Mouse (Mus musculus): ENCODE measurements around the gene Sbf2.
"Not testable (repeated sequence)": the region's sequence is repeated elsewhere in the genome, so short reads cannot be mapped to it uniquely, and the experiment has no call there.

Gene Sbf2

DNA sequence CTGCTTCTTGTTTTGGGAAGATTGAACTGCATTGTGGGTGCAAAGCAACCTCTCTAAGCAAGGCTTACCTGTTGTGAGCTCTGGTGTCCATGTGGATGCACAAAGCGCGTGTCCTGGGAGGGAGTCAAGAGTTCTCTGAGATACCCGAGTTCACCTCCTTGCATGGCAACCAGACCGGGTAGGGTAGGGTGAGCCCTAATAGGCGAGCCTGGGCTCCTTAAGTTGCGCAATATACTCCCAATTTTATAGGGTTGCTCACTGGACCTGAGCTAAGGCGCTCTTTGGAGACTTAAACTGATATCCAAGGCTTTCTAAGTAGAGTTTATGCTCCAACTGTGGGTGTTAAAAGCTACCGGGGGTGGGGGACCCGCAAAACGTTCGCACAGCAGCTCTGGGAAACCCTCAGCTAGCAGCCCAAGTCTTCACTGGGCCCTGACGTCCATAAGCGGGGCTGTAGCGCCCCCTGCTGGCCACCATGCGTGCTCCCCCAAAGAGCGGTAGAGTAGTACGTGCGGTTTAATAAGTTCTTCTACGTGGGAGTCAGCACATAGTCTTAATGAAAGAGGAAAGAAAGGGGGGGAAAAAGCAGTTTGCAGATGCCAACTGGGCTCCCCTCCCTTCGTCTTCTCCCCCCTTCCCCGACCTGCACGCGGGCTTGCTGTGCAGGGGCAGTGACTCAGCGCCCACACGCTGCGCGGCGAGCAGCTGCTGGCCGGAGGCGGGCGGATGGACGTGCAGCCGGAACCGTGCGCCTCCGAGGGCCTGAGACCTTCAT, 15.4 kb upstream of the Sbf2 start:
- DNase-seq (ENCODE audit: low read depth, low spot score) = peak; percentile 93

GRCm38 (mm10) chr7:110628611-110629354, 14.1 kb upstream of the Sbf2 start:
- no peak for DNase-seq (ENCODE audit: low read depth, low spot score)

DNA sequence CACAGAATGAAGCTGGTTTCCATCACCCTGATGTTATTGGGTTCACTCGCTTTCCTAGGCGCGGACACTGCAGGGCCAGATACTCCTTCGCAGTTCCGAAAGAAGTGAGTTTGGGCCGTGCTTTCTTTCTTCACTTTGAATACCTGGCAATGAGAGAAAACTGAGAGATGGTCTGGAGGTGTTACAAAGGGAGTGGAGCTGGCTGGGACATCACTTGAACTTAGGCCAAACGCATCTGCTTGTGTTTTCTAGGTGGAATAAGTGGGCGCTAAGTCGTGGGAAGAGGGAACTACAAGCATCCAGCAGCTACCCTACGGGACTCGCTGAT, 13.5 kb upstream of the Sbf2 start:
- DNase-seq (ENCODE audit: low read depth, low spot score) = no peak

- peak; percentile 68 for DNase-seq (ENCODE audit: low read depth, low spot score)
Observed at GRCm38 (mm10) chr7:110627486-110628272, 13.0 kb upstream of the Sbf2 start, which contains the start of gene Adm. Gene Adm, plus strand, starts transcription at chr7:110627661.

DNA sequence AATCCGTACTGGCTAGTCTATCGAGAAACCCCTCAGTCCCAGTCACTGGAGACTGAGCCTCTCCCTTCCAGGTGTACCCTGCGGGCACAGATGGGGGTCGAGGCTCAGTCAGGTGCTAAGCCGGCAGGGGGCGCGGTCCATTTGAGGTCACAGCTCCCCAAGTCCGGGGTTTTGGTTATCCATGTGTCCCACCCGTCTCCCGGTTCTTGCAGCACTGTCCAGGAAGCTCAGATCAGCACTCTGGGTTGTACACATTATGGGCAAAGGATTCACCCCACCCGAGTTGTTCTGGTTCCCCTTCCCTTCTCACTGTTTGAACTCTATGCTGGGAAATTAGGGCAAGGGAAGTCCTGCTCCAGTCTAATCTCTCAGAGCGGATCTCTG, 12.4 kb upstream of the Sbf2 start:
- no peak for DNase-seq (ENCODE audit: low read depth, low spot score)

DNA sequence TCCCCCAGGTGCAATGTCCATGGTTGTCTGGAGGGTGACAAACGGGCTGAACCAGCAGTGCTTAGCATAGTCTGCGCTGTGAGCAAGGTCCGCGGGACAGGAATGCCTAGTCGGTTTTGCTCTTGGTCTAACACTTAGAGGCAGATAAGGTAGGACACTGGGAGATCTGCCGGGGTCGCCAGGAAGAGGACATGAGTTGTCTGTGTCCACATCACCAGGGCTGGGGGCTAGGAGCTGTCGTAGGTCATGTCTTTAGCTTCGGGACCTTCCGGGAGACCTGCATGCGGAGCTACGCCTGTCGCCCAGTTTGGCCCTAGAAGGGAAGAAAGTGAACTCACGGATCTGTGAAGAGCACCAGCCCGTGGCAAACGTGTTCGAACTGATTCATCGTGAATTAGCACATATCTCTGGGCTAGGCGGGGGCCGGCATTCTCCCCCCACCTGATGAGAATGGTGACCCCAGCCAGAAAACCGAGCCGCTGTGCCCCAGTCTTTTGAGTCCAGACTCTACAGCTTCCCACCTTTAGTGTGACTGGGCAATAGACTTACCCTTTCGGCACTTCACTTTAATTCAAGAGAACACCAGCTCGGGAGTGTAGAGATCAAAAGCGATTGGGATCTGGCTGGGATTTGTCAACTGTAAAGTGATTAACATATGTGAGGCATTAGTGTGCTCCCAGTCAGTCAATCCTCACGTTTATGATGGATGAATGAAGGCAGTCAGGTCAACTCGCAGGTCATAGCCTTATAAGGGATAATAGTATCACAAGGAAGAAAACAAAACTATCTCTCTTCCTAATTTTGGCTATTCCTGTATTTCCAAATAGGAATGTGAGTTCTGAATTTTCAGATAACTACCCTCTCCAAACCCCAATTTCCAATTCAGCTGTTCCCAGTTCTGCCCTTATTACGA, 11.7 kb upstream of the Sbf2 start:
- DNase-seq (ENCODE audit: low read depth, low spot score) = no peak

- no peak for DNase-seq (ENCODE audit: low read depth, low spot score)
Observed at GRCm38 (mm10) chr7:110625489-110625888, 10.8 kb upstream of the Sbf2 start.

DNA sequence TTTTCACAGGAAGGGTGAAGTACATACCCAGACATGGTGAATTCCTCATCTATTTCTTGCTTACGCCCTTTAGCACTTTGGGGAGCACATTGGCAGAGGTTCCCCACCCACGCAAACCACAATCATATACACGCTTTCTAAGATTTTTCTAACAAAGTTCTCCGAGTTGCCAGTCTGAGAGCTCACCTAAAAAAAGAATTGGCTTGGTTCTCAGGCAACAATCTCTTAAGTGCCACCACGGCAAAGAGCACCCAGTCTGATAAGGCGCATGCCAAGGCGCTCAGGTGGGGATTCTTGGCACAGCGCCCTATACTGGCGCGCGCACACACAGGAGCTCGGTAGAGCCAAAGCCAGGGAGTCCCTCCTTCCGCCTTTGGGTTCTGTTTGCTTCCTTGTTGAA, 10.2 kb upstream of the Sbf2 start:
- DNase-seq (ENCODE audit: low read depth, low spot score) = no peak

DNA sequence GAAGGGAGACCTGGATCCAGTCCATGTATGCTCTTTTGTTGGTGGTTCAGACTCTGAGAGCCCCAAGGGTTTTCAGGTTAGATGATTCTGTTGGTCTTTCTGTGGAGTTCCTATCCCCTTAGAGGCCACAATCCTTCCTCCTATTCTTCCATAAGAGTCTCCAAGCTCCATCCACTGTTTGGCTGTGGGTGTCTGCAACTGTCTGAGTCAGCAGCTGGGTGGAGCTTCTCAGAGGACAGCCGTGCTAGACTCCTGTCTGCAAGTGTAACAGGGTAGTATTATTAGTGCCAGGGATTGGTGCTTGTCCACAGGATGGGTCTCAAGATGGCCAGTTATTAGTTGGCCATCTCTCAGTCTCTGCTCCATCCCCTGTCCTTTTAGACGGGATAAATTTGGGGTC, 9.3 kb upstream of the Sbf2 start:
- DNase-seq (ENCODE audit: low read depth, low spot score) = no peak

DNA sequence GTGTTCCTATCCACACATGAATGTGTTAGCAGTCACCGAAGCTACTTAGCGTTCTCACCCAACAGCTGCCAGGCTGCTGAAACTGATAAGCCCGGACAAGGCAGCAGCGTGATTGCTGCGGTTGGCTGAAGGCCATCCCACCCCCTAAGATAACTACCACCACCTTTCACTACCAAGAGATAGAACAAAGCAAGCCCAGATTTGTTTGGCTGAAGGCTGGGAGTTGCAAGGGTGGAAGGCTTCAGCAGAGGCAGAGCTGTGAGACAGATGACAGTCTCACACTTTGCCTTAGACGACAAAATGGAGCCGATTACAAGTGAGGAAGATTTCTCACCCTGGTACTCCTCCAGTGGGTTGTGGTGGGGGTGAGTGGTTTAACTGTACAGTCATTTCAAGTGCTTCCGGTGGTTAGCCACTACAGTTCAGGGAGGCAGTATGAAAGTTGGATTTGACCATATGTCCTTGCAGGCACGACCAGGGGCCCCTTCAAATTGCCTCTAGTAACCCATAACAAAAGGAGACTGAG, 4.4 kb upstream of the Sbf2 start:
- DNase-seq (ENCODE audit: low read depth, low spot score) = no peak

- no peak for DNase-seq (ENCODE audit: low read depth, low spot score)
Observed at GRCm38 (mm10) chr7:110615792-110616191, 1.1 kb upstream of the Sbf2 start.

GRCm38 (mm10) chr7:110615151-110615631, 469 bp upstream of the Sbf2 start:
- DNase-seq (ENCODE audit: low read depth, low spot score) = peak; percentile 54

- DNase-seq (ENCODE audit: low read depth, low spot score) = no peak
Observed at GRCm38 (mm10) chr7:110613381-110614132, 1.2 kb downstream of the Sbf2 start.

GRCm38 (mm10) chr7:110606906-110607305, 7.8 kb downstream of the Sbf2 start:
- DNase-seq (ENCODE audit: low read depth, low spot score) = no peak

DNA sequence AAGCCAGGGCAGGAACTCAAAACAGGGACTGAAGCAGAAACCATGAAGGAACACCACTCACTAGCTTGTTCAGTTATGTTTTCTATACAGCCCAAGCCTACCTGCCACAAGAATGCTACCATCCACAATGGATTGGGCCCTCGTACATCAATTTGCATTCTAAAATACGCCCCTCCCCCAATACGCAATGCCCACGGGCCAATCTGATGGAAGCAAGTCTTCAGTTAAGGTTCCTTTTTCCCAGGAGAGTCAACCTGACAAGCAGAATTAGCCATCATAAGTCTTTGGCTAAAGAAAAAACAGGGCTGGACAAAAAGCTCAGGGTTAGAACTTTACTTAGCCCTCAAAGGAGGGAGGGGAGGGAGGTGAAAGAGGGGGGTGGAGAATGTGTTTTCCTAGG, 9.2 kb downstream of the Sbf2 start:
- DNase-seq (ENCODE audit: low read depth, low spot score) = no peak

DNA sequence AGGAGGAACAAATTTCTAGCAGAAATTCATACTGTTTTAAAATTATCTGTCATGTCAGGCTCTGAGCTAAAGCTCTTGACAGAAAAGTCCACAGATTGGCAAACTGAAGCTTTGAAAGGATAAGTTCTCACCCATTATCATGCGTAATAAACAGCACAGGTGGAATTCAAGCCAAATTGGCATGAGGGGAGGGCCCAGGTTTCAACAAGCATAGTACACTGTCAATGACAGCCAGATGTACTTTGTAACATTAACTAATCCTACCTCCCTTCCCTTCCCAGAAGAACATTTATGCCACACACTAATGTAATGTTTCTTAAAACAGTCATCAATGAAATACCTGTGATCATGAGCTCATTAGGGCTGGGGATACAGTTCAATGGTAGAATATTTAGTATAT, 17.6 kb downstream of the Sbf2 start:
- no peak for DNase-seq (ENCODE audit: low read depth, low spot score)

DNA sequence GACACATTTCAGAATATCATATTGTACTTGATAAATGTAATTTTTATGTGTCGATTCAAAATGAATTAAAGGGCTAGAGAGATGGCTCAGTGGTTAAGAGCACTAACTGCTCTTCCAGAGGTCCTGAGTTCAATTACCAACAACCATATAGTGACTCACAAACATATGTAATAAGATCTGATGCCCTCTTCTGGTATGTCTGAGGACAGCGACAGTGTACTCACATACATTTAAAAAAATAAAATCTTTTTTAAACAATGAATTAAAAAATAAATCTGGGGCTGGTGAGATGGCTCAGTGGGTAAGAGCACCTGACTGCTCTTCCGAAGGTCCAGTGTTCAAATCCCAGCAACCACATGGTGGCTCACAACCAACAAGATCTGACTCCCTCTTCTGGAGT, 20.7 kb downstream of the Sbf2 start:
- DNase-seq (ENCODE audit: low read depth, low spot score) = not testable (repeated sequence)

DNA sequence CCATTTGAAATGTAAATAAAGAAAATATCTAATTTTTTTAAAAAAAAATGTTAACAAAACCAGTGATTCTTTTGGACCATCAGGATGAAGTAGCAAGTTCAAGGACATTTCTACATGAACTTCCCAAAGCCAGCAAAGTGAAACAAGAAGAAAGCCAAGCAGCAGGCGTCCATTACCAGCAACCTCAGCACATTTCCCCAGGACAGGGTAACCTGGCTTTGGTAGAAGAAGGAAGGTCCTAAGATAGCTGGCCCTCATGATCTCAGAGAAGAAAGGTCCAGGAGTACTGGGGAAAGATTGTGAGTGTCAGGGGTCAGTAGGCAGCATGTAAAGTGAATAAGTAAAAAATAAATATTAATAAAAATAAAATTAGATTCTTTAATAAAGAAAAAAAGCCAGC, 27.0 kb downstream of the Sbf2 start:
- no peak for DNase-seq (ENCODE audit: low read depth, low spot score)

DNA sequence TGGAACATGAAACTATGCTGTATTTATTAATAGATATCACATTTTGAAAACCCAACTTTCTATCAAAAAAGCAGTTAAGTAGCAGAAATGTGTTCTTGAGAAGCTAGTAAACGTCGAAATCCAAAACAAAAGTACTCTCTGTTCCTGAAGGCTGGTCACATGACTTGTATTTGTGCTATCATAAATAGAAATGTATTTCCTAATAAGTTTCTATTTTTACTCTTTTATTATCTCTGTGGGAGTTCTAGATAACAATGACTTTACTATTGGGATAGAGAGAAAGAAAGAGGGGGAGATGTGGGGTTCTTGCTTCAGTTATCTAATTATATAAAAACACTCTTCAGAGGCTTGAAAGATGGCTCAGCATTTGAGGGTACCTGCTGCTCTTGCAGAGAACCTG, 29.5 kb downstream of the Sbf2 start:
- DNase-seq (ENCODE audit: low read depth, low spot score) = no peak

DNA sequence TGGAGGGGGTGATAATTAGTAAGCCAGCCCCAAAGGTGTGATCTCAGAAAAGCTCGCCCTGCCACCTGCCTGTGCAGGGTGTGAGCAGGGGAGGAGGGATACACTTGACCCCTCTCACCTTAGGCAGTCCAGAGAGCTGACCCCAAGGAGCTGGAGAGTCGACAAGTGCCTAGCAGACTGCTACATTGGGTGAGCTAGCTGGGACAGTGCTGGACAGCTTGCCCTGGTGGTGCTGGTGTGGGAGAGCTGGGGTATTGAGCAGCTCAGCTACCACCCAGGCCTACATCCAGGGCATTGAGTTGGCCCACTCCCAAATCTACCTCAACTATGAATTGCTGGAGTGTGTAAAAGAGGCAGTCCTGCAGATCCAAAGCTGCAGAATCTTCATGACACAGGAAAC, 30.6 kb downstream of the Sbf2 start:
- no peak for DNase-seq (ENCODE audit: low read depth, low spot score)
